Mouse (Mus musculus): ENCODE measurements around the gene Actc1. TPM values are rescaled to one million over a fixed set of nuclear protein-coding genes. Genes with fewer than 3 reads are reported as not detected.

The Actc1 gene
- polyA plus RNA-seq, 1 experiment: not detected

DNA sequence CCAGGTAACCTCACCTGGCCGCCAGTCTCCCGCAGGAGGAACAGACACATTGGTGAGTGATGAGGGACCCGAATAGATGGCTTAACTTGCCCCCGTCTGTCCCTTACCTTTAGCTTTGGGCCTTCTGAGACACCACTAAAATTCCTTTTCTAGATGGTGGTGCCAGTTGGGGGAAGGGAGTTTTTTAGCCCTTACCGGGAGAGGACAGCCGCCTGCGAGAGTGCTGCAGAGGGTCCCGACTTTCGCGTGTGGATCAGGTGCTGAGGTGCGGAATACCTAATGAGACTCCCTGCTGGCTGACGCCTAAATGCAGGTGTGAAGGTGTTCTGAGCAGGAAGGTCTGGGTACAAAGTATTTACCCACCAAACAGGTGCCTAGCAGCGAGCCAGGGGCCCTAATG is 39.5 kb downstream of the Actc1 start:
- no peak for TF ChIP-seq GATA1 (IDR thresholded peaks at IDR 0.05; ENCODE audit: low read length)

DNA sequence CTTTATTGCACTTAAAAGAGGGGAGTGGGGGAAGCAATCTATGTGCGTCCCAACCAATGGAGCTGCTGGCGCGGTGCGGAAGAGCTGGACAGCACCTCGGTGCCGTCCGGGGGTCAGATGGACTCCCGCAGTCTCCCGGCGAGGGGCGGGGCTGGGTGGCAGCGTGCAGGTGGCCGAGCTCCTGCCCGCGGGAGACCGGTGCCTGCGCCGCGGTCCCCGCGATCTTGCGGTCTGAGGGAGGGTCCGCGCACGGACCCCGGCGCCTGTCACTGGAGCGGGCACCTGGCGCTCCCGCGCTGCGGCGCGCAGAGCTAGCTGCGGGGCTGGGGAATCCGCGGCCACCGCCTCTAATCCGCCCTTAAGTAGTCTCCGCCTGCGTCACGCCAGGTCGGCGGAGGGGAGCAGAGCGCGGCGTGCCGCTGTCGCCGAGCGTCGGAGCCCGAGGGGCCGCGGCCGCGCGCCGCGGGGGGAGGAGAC is 40.0 kb downstream of the Actc1 start, which contains the start of gene Gjd2:
TSS of gene Gjd2 (minus strand) at position 325 of the 477 bp plus-strand sequence.
- no peak for TF ChIP-seq GATA1 (IDR thresholded peaks at IDR 0.05; ENCODE audit: low read length)

- no peak for TF ChIP-seq GATA1 (IDR thresholded peaks at IDR 0.05; ENCODE audit: low read length)
Measured at GRCm38 (mm10) chr2:114012749-114013211, 40.6 kb downstream of the Actc1 start.

DNA sequence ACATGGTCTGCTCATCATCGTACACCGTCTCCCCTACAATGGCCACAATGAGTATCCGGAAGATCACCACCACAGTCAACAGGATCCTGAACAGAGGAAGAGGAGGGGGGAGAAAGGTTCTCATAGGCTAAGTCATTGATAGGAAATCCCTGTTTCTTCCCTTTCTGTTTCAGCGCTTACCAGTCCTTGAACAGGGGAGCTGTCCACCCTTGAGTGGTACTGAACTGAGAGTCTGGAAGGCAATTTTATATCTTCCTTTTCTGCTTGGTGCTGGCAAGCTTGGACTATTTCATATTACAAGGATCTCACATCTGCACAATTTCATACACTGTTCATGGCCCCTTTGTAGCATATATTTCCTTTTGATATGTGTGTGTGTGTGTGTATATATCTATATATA is 41.5 kb downstream of the Actc1 start:
- TF ChIP-seq GATA1 (IDR thresholded peaks at IDR 0.05; ENCODE audit: low read length): no peak

GRCm38 (mm10) chr2:114008321-114008720 is 45.0 kb downstream of the Actc1 start:
- no peak for TF ChIP-seq GATA1 (IDR thresholded peaks at IDR 0.05; ENCODE audit: low read length)

DNA sequence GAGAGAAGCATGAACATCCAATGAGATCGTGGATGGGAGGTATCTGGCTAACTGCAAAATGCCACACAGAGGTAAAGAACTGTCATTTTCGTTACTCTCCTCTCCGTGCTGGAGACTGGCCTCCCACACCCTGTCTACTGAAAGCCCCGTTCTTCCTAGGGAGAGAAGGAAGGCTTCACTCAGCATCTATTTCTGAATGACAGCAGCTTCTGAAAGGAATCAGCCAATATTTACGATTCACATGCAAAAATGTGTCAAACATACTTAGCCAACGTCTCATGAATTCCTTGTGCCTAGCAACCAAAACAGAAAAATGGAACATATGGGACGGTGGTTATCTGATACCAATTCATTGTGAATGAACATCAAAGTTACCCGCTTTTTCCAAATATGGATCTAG is 55.9 kb downstream of the Actc1 start:
- TF ChIP-seq GATA1 (IDR thresholded peaks at IDR 0.05; ENCODE audit: low read length): no peak

Other genes starting within 250 kb of the Actc1 start
- gene Scg5, start 224.4 kb downstream of the Actc1 start, polyA plus RNA-seq (2012): not detected in 2 replicates
- gene Arhgap11a, start 204.9 kb downstream of the Actc1 start, polyA plus RNA-seq (2012): 12.4 and 14.2 TPM in 2 replicates
- gene Gjd2, start 39.9 kb downstream of the Actc1 start, polyA plus RNA-seq (2012): not detected in 2 replicates
- 17.6 and 24.2 TPM in 2 replicates for gene Aqr, start 133.5 kb upstream of the Actc1 start, polyA plus RNA-seq (2012)
- gene Zfp770, start 147.9 kb upstream of the Actc1 start, polyA plus RNA-seq (2012): not detected in 2 replicates